Mouse (Mus musculus) lung, postnatal 0 days (tissue): ENCODE results near the gene Vdac1.

Experiments used
- CTCF ChIP-seq: IDR thresholded peaks from 2 replicates; pipeline ENCODE4 v1.5.1; 2016; ENCODE audit warnings: antibody characterized with exemption, mild to moderate bottlenecking
- EP300 ChIP-seq: IDR thresholded peaks from 2 replicates; pipeline ENCODE4 v1.6.1; 2016; ENCODE audit warnings: antibody characterized with exemption, mild to moderate bottlenecking, control low read depth

GRCm38 (mm10) chr11:52366358-52366757, 5.7 kb downstream of the Vdac1 start:
- TF ChIP-seq EP300 = no peak
- no peak for TF ChIP-seq CTCF
